Mouse (Mus musculus) G1E (cell line): ENCODE results near the gene Man1b1.

ENCODE experiments used
- CTCF ChIP-seq: IDR thresholded peaks from 2 replicates; pipeline ENCODE4 v1.5.1; 2012; ENCODE audit warnings: low read depth, low read length, inconsistent platforms, mixed read lengths
- GATA1 ChIP-seq: IDR thresholded peaks from 2 replicates; pipeline ENCODE4 v1.6.1; 2012; ENCODE audit warnings: borderline replicate concordance, low read length, inconsistent platforms, mixed read lengths

- no peak for TF ChIP-seq CTCF
- no peak for TF ChIP-seq GATA1
Observed at GRCm38 (mm10) chr2:25333569-25333968, 1.4 kb downstream of the Man1b1 start.
